Mouse (Mus musculus) lung, adult 2 months (tissue): ENCODE measurements around the gene Vsig10l. TPM values are rescaled to one million over a fixed set of nuclear protein-coding genes. Genes with fewer than 3 reads are reported as not detected.

Experiments
- DNase-seq: peaks from one replicate; pipeline ENCODE4 v3.0.0; 2022
- H3K4me1 ChIP-seq: fragments of 200-500 bp; 2 replicates; pipeline ENCODE4 v1.6.1; 2011; ENCODE audit warnings: low read length; ENCODE audit not compliant: control insufficient read depth, insufficient read depth
- H3K4me3 ChIP-seq: fragments of 200-500 bp; replicated peaks from 2 replicates; pipeline ENCODE3; 2011; ENCODE audit warnings: low read depth, mild to moderate bottlenecking, control low read depth, low read length; ENCODE audit errors: extremely low read depth
- CTCF ChIP-seq: fragments of 200-500 bp; IDR thresholded peaks from 2 replicates; pipeline ENCODE4 v1.5.1; 2011; ENCODE audit warnings: mild to moderate bottlenecking, low read length, control low read depth; ENCODE audit not compliant: insufficient read depth
- POLR2A ChIP-seq: fragments of 200-500 bp; IDR thresholded peaks from 2 replicates; pipeline ENCODE4 v1.6.1; 2011; ENCODE audit warnings: low read depth, mild to moderate bottlenecking, control low read depth, low read length, borderline replicate concordance; ENCODE audit errors: extremely low read depth
- WGBS: fragments of 180-500 bp; shearing (Covaris S2); methylation state at CpG from one replicate; pipeline ENCODE4 v1.1.7; 2018; 5-methylcytosine and 5-hydroxymethylcytosine counted together
- polyA plus RNA-seq: library from polyadenylated mRNA; depleted of rRNA; stranded (reverse); fragments of >200 nt; gene quantifications from 2 replicates; pipeline ENCODE4 v1.2.3, GENCODE M21; 2012

Vsig10l gene
- polyA plus RNA-seq, 1 experiment, result 14.2 TPM

DNA sequence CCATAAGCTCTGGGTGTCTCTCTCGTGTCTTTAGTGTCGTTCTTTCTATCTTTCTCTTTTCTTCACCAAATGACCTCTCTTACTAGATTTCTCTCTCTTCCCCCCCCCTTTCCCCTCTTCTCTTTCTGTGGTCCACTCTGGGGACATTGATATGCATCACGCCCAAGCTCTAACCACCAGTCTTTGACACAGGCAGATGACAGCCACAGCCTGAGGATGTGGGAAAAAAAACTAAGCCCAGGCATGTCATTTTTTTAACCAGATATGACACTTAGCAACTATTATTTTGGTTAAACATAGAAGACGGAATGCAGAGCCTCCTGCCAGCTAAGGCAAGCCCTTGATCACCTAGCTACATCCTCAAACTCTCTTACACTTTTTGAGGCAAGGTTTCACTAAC is 24.3 kb upstream of the Vsig10l start:
- Histone ChIP-seq H3K4me1 (no peaks in the 10 kb centered on the region), H3K4me3 (no peak overlapping the region)
- WGBS, result 70% methylated on average over 4 of the region's 4 CpGs
- DNase-seq, result no peak
- TF ChIP-seq CTCF, result no peak
- no peak for TF ChIP-seq POLR2A

DNA sequence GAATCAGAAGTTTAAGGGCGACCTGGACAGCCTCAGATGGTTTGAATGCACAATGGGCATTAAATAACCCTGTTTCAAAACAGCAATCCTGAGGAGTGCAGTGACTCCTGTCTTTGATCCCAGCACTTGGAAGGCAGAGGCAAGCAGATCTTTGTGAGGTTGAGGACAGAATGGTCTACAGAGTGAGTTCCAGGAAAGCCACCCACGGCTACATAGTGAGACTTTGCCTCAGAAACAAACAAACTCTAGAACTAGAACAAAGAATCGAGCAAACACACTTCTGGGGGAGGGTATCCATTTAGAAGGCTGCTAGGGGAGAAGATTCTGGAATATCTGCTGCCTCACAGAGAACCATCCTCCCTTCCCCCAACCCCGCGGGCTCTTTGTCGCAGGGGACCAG is 22.5 kb upstream of the Vsig10l start, which contains the start of gene Cldnd2:
Gene Cldnd2, plus strand, starts transcription at position 301 of the 400 bp plus-strand sequence.
- no peak for DNase-seq
- H3K4me1 ChIP-seq, result no peaks in the 10 kb centered on the region
- no peak within 1 kb of the TSS for H3K4me3 ChIP-seq
- 68% methylated on average over 6 of the region's 6 CpGs for WGBS
- TF ChIP-seq CTCF (no peak), POLR2A (no peak)

DNA sequence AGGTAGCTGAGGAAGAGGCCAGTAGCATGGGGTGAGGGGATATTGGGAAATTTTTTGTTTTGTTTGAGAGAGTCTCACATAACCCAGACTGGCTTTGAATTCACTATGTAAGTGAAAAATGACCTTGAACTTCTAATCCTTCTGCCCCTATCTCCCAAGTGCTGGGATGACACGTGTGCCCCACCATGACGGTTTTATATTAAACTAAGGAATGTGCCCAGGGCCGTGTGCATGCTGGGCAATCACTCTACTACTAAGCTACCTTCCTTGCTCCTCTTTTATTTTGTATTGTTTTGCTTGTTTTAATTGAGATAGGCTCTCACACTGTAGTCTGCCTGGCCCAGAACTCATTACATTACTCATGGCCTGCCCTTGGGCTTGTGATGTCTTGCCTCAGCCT is 21.9 kb upstream of the Vsig10l start:
- Histone ChIP-seq H3K4me3 (no peak overlapping the region), H3K4me1 (no peaks in the 10 kb centered on the region)
- TF ChIP-seq CTCF (no peak), POLR2A (no peak)
- 77% methylated on average over 3 of the region's 3 CpGs for WGBS
- no peak for DNase-seq

DNA sequence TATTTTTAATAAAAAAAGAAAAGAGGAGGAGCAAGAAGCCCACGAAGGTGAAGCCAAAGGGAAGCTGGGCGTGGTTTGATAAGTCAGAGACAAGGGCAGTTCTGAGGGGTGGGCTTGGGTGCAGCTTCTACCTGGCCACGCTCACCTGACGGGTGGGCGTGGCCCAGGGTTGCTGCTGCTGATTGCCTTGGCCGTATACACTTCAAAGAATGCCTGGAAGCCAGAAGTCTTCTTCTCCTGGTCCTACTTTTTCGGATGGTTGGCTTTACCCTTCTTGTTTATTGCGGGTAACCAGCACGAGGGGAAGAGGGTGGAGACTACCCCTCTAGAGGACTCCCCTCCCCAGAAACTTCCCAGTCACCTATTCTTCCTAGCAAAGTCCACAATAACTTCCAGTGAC is 20.3 kb upstream of the Vsig10l start:
- no peak for TF ChIP-seq POLR2A
- 17% methylated on average over 9 of the region's 9 CpGs for WGBS
- H3K4me3 ChIP-seq, result peak overlapping the region; percentile 97
- H3K4me1 ChIP-seq, result no peaks in the 10 kb centered on the region
- no peak for DNase-seq

DNA sequence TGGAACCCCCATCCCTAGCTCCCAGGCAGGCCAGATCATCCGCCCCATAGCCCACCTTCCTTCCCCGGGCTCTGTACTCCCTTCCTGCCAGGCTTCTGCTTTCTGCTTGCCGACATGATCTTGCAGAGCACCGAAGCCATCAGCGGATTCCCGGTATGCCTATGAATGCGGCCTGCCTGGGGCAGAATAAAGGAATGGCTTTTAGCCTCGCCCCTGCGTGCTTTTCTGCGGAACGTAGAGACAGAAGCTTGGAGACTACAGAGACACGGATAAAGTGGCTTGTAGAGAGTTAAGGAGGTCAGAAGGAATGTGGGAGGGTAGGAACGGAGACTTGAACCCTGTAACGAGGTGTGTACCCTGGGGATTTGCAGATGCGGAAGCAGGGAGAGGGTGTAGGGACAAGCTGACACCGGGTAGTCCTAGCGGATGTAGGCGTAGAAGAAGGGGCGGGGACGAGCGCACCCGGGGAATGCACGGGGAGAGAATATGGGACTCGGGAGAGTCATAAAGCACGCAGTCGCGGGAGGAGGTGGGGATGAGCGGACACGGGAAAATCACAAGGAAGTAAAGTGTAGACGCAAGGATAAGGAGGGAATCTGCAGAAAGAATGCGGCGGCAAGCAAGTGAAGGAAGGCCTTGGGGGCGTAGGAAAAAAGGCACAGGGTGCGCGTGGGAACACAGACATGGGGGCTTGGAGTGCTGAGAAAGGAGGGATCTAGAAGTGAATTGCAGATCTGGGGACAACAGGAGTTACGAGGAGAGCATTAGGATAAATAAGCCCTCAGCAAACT is 19.6 kb upstream of the Vsig10l start:
- Histone ChIP-seq H3K4me1 (no peaks in the 10 kb centered on the region), H3K4me3 (peak overlapping the region; percentile 97)
- 1% methylated on average over 36 of the region's 36 CpGs for WGBS
- peak; percentile 81; the same call in 1 of the 2 replicates for TF ChIP-seq POLR2A
- no peak for TF ChIP-seq CTCF
- peak; percentile 83 for DNase-seq

DNA sequence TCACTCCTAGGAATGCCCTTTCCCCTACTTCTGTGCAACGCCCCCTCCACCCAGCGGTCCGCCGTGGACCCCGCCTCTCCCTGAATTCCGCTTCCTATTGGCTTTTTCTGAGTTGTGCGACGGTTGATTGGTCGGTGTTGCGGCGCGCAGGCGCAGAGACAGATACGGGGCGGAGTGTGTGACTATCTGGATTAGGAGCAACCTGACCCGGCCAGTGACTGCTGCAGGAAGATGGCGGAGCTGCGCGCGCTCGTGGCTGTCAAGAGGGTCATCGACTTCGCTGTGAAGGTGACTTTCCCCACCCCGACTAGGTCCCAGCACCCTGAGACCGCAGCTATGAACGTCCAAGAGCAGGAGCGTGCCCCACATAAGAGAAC is 19.0 kb upstream of the Vsig10l start, which contains the start of the genes Etfb and Gm45233:
Gene Etfb, plus strand, starts transcription at position 167 of the 377 bp plus-strand sequence.
Gene Gm45233, plus strand, starts transcription at position 212 of the 377 bp plus-strand sequence.
- Histone ChIP-seq H3K4me1 (no peaks in the 10 kb centered on the region; the same call in 1 of the 2 replicates), H3K4me3 (peak within 1 kb of the TSS; percentile 97)
- peak; percentile 96; the same call in 1 of the 2 replicates for TF ChIP-seq POLR2A
- no peak for TF ChIP-seq CTCF
- WGBS, result 1% methylated on average over 27 of the region's 27 CpGs
- peak; percentile 86 for DNase-seq

DNA sequence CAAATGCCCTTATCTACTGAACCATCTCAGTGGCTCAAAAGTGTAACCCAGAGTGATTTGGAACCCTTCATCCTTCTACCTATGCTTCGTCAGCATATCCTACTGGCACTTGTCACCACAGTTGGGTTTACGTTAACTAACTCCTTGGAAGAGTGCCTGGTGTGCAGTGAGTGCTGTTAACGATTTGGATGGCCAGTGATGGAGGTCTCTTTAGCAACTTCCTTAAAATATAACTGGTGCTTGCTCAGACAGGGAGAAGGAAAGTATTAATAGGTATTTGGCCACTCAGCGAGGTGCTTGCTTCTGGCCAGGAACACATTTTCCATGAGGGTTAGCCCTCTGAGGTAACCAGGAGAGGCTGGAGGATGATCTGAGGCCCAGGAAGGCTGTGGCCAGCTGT is 15.2 kb upstream of the Vsig10l start:
- no peak overlapping the region for H3K4me3 ChIP-seq
- TF ChIP-seq POLR2A, result no peak
- no peak for TF ChIP-seq CTCF
- DNase-seq, result no peak
- 54% methylated on average over 4 of the region's 4 CpGs for WGBS
- no peaks in the 10 kb centered on the region; the same call in 1 of the 2 replicates for H3K4me1 ChIP-seq

DNA sequence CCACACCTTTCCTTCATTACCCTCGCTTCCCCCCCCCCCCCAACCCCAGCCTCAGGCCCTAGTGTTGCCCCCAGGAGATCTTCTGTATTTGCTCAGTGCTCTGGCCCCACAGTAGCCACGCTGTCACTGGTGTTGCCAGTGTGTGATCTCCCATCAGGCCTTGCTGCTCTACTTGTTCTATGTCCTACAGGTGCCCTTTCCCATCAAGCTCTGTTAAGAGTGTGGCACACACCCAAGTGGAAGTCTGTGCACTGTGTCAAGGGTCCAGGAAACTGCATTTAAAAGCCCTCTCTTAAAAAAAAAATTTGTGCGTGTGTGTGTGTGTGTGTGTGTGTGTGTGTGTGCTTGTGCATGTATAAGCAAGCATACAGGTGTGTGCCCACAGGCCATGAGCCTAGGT is 14.7 kb upstream of the Vsig10l start:
- H3K4me3 ChIP-seq, result no peak overlapping the region
- no peaks in the 10 kb centered on the region; the same call in 1 of the 2 replicates for H3K4me1 ChIP-seq
- no peak for DNase-seq
- WGBS, result 62% methylated on average over 3 of the region's 3 CpGs
- TF ChIP-seq CTCF, result no peak
- TF ChIP-seq POLR2A, result no peak

DNA sequence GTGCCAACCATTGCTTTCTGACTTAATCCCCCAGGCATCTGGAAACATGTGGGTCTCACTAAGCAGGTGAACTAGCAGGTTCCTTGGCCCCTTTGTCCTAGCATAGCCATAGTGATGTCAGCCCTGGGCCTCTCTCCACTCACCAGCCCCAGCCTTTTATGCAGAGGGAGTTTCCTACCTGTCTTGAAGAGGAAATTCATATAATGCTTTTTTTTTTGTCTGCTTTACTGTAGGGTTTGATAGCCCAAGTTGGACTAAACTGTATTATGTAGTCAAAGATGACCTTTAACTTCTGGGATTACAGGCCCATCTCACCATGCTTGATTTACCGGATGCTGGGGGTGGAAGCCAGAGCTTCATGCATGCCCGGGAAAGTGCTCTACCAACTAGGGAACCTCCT is 13.1 kb upstream of the Vsig10l start:
- Histone ChIP-seq H3K4me3 (no peak overlapping the region), H3K4me1 (no peaks in the 10 kb centered on the region; the same call in 1 of the 2 replicates)
- WGBS, result 95% methylated on average over 2 of the region's 2 CpGs
- TF ChIP-seq CTCF, result no peak
- no peak for TF ChIP-seq POLR2A
- DNase-seq, result no peak

DNA sequence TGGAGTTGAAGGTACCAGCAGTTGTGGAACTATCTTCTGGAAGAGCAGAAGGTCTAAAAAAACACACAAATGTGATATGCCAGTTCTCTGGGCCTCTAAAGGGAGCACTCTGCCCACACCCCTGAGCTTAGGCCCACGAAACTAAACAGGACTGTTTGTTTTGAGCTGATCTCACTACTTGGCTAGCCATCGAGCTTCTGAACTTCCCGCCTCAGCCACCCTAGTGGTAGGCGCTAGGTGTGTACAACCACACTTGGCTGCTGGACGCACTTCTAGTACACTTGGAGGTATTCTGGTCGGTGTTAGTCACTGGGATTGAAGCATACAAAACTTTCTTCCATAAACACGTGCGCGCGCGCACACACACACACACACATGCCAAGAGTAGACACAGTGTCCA is 11.2 kb upstream of the Vsig10l start:
- Histone ChIP-seq H3K4me3 (no peak overlapping the region), H3K4me1 (no peaks in the 10 kb centered on the region; the same call in 1 of the 2 replicates)
- WGBS, result 78% methylated on average over 11 of the region's 11 CpGs
- no peak for DNase-seq
- TF ChIP-seq POLR2A (no peak), CTCF (no peak)

DNA sequence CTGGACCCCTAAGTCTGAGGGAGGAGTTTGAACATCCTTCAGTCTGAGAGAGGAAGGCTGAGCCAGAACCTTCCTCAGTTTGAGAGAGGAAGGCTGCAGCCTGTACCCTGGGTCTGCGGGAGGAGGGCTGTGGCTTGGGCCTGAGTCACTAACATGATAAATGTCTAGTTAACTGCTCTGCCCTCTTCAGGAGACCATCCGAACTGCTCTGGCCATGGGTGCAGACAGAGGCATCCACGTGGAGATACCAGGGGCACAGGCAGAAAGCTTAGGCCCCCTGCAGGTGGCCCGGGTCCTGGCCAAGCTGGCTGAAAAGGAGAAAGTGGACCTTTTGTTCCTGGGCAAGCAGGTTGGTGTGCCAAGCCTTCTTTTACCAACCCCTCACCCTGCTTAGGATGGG is 10.3 kb upstream of the Vsig10l start:
- no peaks in the 10 kb centered on the region; the same call in 1 of the 2 replicates for H3K4me1 ChIP-seq
- no peak overlapping the region for H3K4me3 ChIP-seq
- no peak for TF ChIP-seq CTCF
- no peak for TF ChIP-seq POLR2A
- no peak for DNase-seq
- WGBS, result 51% methylated on average over 4 of the region's 4 CpGs
